Mouse (Mus musculus) MEL (cell line): ENCODE measurements at regions not wholly inside any gene's neighbourhood (a gene's known extent, or its start where the extent isn't known, plus 50 kb on each side); places are given as distances from the start of the nearest gene placed in this dataset.

Source experiments
- DNase-seq: peaks from one replicate; pipeline ENCODE4 v3.0.0; 2011; ENCODE audit warnings: low read depth, low spot score
- H3K27ac ChIP-seq: 2 replicates; pipeline ENCODE4 v1.5.1; 2012; ENCODE audit warnings: low read depth, mild to moderate bottlenecking, control low read depth, low read length, moderate library complexity; ENCODE audit not compliant: control insufficient read depth
- H3K27me3 ChIP-seq, 2 experiments: fragments of 150-350 bp in 1 of 2; sonication (generic) in 1 of 2; 2 replicates each; pipeline ENCODE4 v1.6.1; 2012; ENCODE audit warnings: low read length in 2 of 2, mild to moderate bottlenecking in 2 of 2, improper control_type of control experiment in 1 of 2, moderate library complexity in 1 of 2; ENCODE audit not compliant: insufficient read depth in 2 of 2, control insufficient read depth in 1 of 2
- H3K36me3 ChIP-seq, 2 experiments: 2 replicates each; pipeline ENCODE4 v1.6.1; 2012 to 2014; ENCODE audit warnings: low read length in 2 of 2, improper control_type of control experiment in 1 of 2, inconsistent platforms in 1 of 2, mild to moderate bottlenecking in 1 of 2; ENCODE audit not compliant: insufficient read depth in 2 of 2, control insufficient read depth in 1 of 2
- H3K4me1 ChIP-seq, 2 experiments: fragments of 150-350 bp in 1 of 2; sonication (generic) in 1 of 2; 2 replicates each; pipeline ENCODE4 v1.6.1; 2012; ENCODE audit warnings: low read length in 2 of 2, improper control_type of control experiment in 1 of 2, mild to moderate bottlenecking in 1 of 2; ENCODE audit not compliant: insufficient read depth in 2 of 2, control insufficient read depth in 1 of 2
- H3K4me3 ChIP-seq, 2 experiments: fragments of 150-350 bp in 1 of 2; sonication (generic) in 1 of 2; 2 replicates each; pipeline ENCODE4 v1.5.1; 2012; ENCODE audit warnings: low read depth in 2 of 2, low read length in 2 of 2, mild to moderate bottlenecking in 2 of 2, moderate library complexity in 2 of 2, control low read depth in 1 of 2, improper control_type of control experiment in 1 of 2; ENCODE audit not compliant: control insufficient read depth in 1 of 2, insufficient read depth in 1 of 2
- H3K79me2 ChIP-seq: 2 replicates; pipeline ENCODE4 v1.6.1; 2012; ENCODE audit warnings: mild to moderate bottlenecking, low read length, moderate library complexity; ENCODE audit not compliant: control insufficient read depth, poor library complexity, insufficient read depth
- H3K9ac ChIP-seq: 2 replicates; pipeline ENCODE4 v1.6.1; 2012; ENCODE audit warnings: low read depth, mild to moderate bottlenecking, control low read depth, low read length, moderate library complexity; ENCODE audit not compliant: control insufficient read depth, poor library complexity, severe bottlenecking
- H3K9me3 ChIP-seq: fragments of 150-350 bp; sonication (generic); replicated peaks from 2 replicates; pipeline ENCODE4 v1.6.1; 2012; ENCODE audit warnings: mild to moderate bottlenecking, low read length, improper control_type of control experiment, moderate library complexity; ENCODE audit not compliant: insufficient read depth
- BHLHE40 ChIP-seq: IDR thresholded peaks from 2 replicates; pipeline ENCODE4 v1.6.1; 2012; ENCODE audit warnings: low read depth, mild to moderate bottlenecking, inconsistent platforms, low read length, improper control_type of control experiment, borderline replicate concordance
- CHD1 ChIP-seq: IDR thresholded peaks from 2 replicates; pipeline ENCODE4 v1.6.1; 2012; ENCODE audit warnings: low read depth, mild to moderate bottlenecking, inconsistent platforms, low read length, improper control_type of control experiment
- CHD2 ChIP-seq: IDR thresholded peaks from 2 replicates; pipeline ENCODE4 v1.6.1; 2011; ENCODE audit warnings: low read length, improper control_type of control experiment
- ELF1 ChIP-seq: IDR thresholded peaks from 2 replicates; pipeline ENCODE4 v1.6.1; 2014; ENCODE audit warnings: low read depth, mild to moderate bottlenecking, inconsistent platforms, low read length, improper control_type of control experiment, moderate library complexity
- EP300 ChIP-seq, 2 experiments: IDR thresholded peaks; 2 replicates each; pipeline ENCODE4 v1.6.1; 2011; ENCODE audit warnings: improper control_type of control experiment in 2 of 2, low read length in 2 of 2, low read depth in 1 of 2, mild to moderate bottlenecking in 1 of 2
- ETS1 ChIP-seq: IDR thresholded peaks from 2 replicates; pipeline ENCODE4 v1.6.1; 2012; ENCODE audit warnings: low read depth, mild to moderate bottlenecking, inconsistent platforms, low read length, improper control_type of control experiment, moderate library complexity
- GATA1 ChIP-seq: IDR thresholded peaks from 2 replicates; pipeline ENCODE4 v1.6.1; 2011; ENCODE audit warnings: low read depth, low read length, improper control_type of control experiment
- HCFC1 ChIP-seq: IDR thresholded peaks from 2 replicates; pipeline ENCODE4 v1.6.1; 2012; ENCODE audit warnings: low read depth, mild to moderate bottlenecking, inconsistent platforms, low read length, improper control_type of control experiment, moderate library complexity
- JUND ChIP-seq: IDR thresholded peaks from 2 replicates; pipeline ENCODE4 v1.6.1; 2011; ENCODE audit warnings: low read depth, mild to moderate bottlenecking, improper control_type of control experiment, low read length
- KAT2A ChIP-seq: conservative IDR thresholded peaks from 2 replicates; pipeline ENCODE4 v1.6.1; 2012; ENCODE audit warnings: low read depth, low read length, improper control_type of control experiment, inconsistent platforms
- MAX ChIP-seq: IDR thresholded peaks from 2 replicates; pipeline ENCODE4 v1.6.1; 2011; ENCODE audit warnings: low read length, improper control_type of control experiment
- MAZ ChIP-seq: IDR thresholded peaks from 2 replicates; pipeline ENCODE4 v1.6.1; 2012; ENCODE audit warnings: low read depth, mild to moderate bottlenecking, inconsistent platforms, low read length, improper control_type of control experiment
- MEF2A ChIP-seq: IDR thresholded peaks from 2 replicates; pipeline ENCODE4 v1.6.1; 2014; ENCODE audit warnings: low read depth, mild to moderate bottlenecking, inconsistent platforms, low read length, improper control_type of control experiment; ENCODE audit not compliant: poor library complexity, insufficient replicate concordance, severe bottlenecking; ENCODE audit errors: extremely low read depth
- MXI1 ChIP-seq: IDR thresholded peaks from 2 replicates; pipeline ENCODE4 v1.6.1; 2011; ENCODE audit warnings: mild to moderate bottlenecking, low read depth, low read length, improper control_type of control experiment
- MYB ChIP-seq: IDR thresholded peaks from 2 replicates; pipeline ENCODE4 v1.6.1; 2011; ENCODE audit warnings: mild to moderate bottlenecking, low read depth, low read length, improper control_type of control experiment
- POLR2A ChIP-seq, 2 experiments: IDR thresholded peaks; 2 replicates each; pipeline ENCODE4 v1.6.1; 2011 to 2012; ENCODE audit warnings: low read length in 2 of 2, mild to moderate bottlenecking in 2 of 2, control low read depth in 1 of 2, improper control_type of control experiment in 1 of 2, low read depth in 1 of 2, moderate library complexity in 1 of 2; ENCODE audit not compliant: control insufficient read depth in 1 of 2, insufficient read depth in 1 of 2, poor library complexity in 1 of 2
- POLR2AphosphoS2 ChIP-seq: IDR thresholded peaks from 2 replicates; pipeline ENCODE4 v1.6.1; 2011; ENCODE audit warnings: low read length, improper control_type of control experiment
- POLR2AphosphoS5 ChIP-seq: IDR thresholded peaks from 2 replicates; pipeline ENCODE4 v1.6.1; 2012; ENCODE audit warnings: low read depth, borderline replicate concordance, mild to moderate bottlenecking, inconsistent platforms, low read length, moderate library complexity, mixed read lengths
- RAD21 ChIP-seq: IDR thresholded peaks from 2 replicates; pipeline ENCODE4 v1.6.1; 2011; ENCODE audit warnings: mild to moderate bottlenecking, low read depth, low read length, improper control_type of control experiment
- RCOR1 ChIP-seq: IDR thresholded peaks from 2 replicates; pipeline ENCODE4 v1.6.1; 2012; ENCODE audit warnings: low read depth, mild to moderate bottlenecking, inconsistent platforms, low read length, improper control_type of control experiment
- SIN3A ChIP-seq: IDR thresholded peaks from 2 replicates; pipeline ENCODE4 v1.6.1; 2012; ENCODE audit warnings: low read length, improper control_type of control experiment, inconsistent platforms
- TAL1 ChIP-seq: IDR thresholded peaks from 2 replicates; pipeline ENCODE4 v1.6.1; 2012; ENCODE audit warnings: mild to moderate bottlenecking, inconsistent platforms, low read length, moderate library complexity, mixed read lengths
- TBP ChIP-seq: IDR thresholded peaks from 2 replicates; pipeline ENCODE4 v1.8.0; 2011; ENCODE audit warnings: low read depth, low read length, improper control_type of control experiment
- TCF12 ChIP-seq: IDR thresholded peaks from 2 replicates; pipeline ENCODE4 v1.6.1; 2014; ENCODE audit warnings: low read depth, mild to moderate bottlenecking, inconsistent platforms, low read length, improper control_type of control experiment, moderate library complexity
- UBTF ChIP-seq: IDR thresholded peaks from 2 replicates; pipeline ENCODE4 v1.6.1; 2012; ENCODE audit warnings: low read depth, mild to moderate bottlenecking, inconsistent platforms, low read length, improper control_type of control experiment, moderate library complexity, borderline replicate concordance; ENCODE audit not compliant: insufficient read depth
- USF2 ChIP-seq, 2 experiments: IDR thresholded peaks; 2 replicates each; pipeline ENCODE4 v1.6.1; 2011 to 2012; ENCODE audit warnings: improper control_type of control experiment in 2 of 2, low read length in 2 of 2, borderline replicate concordance in 1 of 2, inconsistent platforms in 1 of 2, low read depth in 1 of 2, mild to moderate bottlenecking in 1 of 2; ENCODE audit not compliant: insufficient read depth in 1 of 2
- ZC3H11A ChIP-seq: IDR thresholded peaks from 2 replicates; pipeline ENCODE4 v1.6.1; 2012; ENCODE audit warnings: low read depth, mild to moderate bottlenecking, inconsistent platforms, low read length, improper control_type of control experiment
- ZKSCAN1 ChIP-seq: IDR thresholded peaks from 2 replicates; pipeline ENCODE4 v1.6.1; 2012; ENCODE audit warnings: low read depth, mild to moderate bottlenecking, inconsistent platforms, low read length, improper control_type of control experiment, moderate library complexity
- ZMIZ1 ChIP-seq: IDR thresholded peaks from 2 replicates; pipeline ENCODE4 v1.6.1; 2012; ENCODE audit warnings: low read depth, mild to moderate bottlenecking, inconsistent platforms, low read length, improper control_type of control experiment, moderate library complexity
- ZNF384 ChIP-seq: IDR thresholded peaks from 2 replicates; pipeline ENCODE4 v1.6.1; 2012; ENCODE audit warnings: low read depth, mild to moderate bottlenecking, inconsistent platforms, low read length, improper control_type of control experiment

GRCm38 (mm10) chr2:146724924-146725555 is 130.6 kb upstream of the Kiz start:
- peaks cover 3 to 9% of the 10 kb centered on the region in 2 experiments; a peak in 3 of 4 replicates for H3K4me1 ChIP-seq

GRCm38 (mm10) chr2:146728693-146729092 is 127.0 kb upstream of the Kiz start:
- no peak for TF ChIP-seq MYB
- no peak for TF ChIP-seq ZC3H11A
- TF ChIP-seq ZKSCAN1: no peak
- peak; percentile 50; the same call in 1 of the 2 replicates for TF ChIP-seq GATA1
- peak; percentile 58 for TF ChIP-seq TBP
- no peak for TF ChIP-seq MXI1
- no peak for TF ChIP-seq ZMIZ1
- peak; percentile 8; the same call in 1 of the 2 replicates for TF ChIP-seq TAL1
- TF ChIP-seq SIN3A: peak; percentile 58; the same call in 1 of the 2 replicates
- TF ChIP-seq MEF2A: no peak
- TF ChIP-seq EP300 (IDR thresholded peaks at IDR 0.05; ENCODE audit: low read depth in 1 of 2, low read length in 2 of 2): peak; percentile 45 to 83
- TF ChIP-seq RCOR1: 0 out of 2 replicates have a peak, but pooled peaks have one; percentile 40
- TF ChIP-seq HCFC1: no peak
- peak; percentile 92 for TF ChIP-seq ETS1
- TF ChIP-seq BHLHE40: no peak
- no peak for TF ChIP-seq JUND
- no peak for TF ChIP-seq ELF1
- TF ChIP-seq MAZ: no peak
- no peak for TF ChIP-seq POLR2AphosphoS5
- peak; percentile 34; the same call in 1 of the 2 replicates for TF ChIP-seq TCF12
- no peak for TF ChIP-seq CHD1
- TF ChIP-seq CHD2: no peak
- no peak for TF ChIP-seq USF2 (IDR thresholded peaks at IDR 0.05; ENCODE audit: borderline replicate concordance in 1 of 2, insufficient read depth in 1 of 2, low read depth in 1 of 2, low read length in 2 of 2)
- Histone ChIP-seq H3K4me3 (no peak overlapping the region), H3K27me3 (no peaks in the 10 kb centered on the region), H3K4me1 (peaks cover 7 to 18% of the 10 kb centered on the region in 2 experiments), H3K36me3 (peaks cover 0 to 31% of the 10 kb centered on the region in 2 experiments; a peak in 2 of 4 replicates), H3K27ac (peak overlapping the region; percentile 56), H3K9ac (no peak overlapping the region), H3K79me2 (no peaks in the 10 kb centered on the region), H3K9me3 (no peaks in the 10 kb centered on the region)
- peak; percentile 81 for DNase-seq

More at GRCm38 (mm10) chr2:146724924-146725555, 130.6 kb upstream of the Kiz start:
- Histone ChIP-seq H3K36me3 (peaks cover 0 to 20% of the 10 kb centered on the region in 2 experiments; a peak in 2 of 4 replicates), H3K27me3 (no peaks in the 10 kb centered on the region), H3K4me3 (no peak overlapping the region), H3K27ac (no peak overlapping the region), H3K9me3 (no peaks in the 10 kb centered on the region), H3K9ac (no peak overlapping the region), H3K79me2 (no peaks in the 10 kb centered on the region)
- no peak for DNase-seq
- no peak for TF ChIP-seq ETS1
- TF ChIP-seq ZNF384: no peak
- no peak for TF ChIP-seq KAT2A
- TF ChIP-seq TBP: no peak
- TF ChIP-seq ZMIZ1: no peak
- no peak for TF ChIP-seq GATA1
- TF ChIP-seq TCF12: no peak
- no peak for TF ChIP-seq RAD21
- TF ChIP-seq RCOR1: no peak
- TF ChIP-seq CHD1: no peak
- no peak for TF ChIP-seq UBTF
- TF ChIP-seq POLR2AphosphoS5: no peak
- no peak for TF ChIP-seq HCFC1
- TF ChIP-seq BHLHE40: no peak
- no peak for TF ChIP-seq POLR2AphosphoS2
- TF ChIP-seq POLR2A (IDR thresholded peaks at IDR 0.05; ENCODE audit: control insufficient read depth in 1 of 2, insufficient read depth in 1 of 2, low read depth in 1 of 2, low read length in 2 of 2, poor library complexity in 1 of 2): no peak
- TF ChIP-seq MAX: no peak
- no peak for TF ChIP-seq EP300 (IDR thresholded peaks at IDR 0.05; ENCODE audit: low read depth in 1 of 2, low read length in 2 of 2)
